Mouse (Mus musculus) embryonic stem cell, embryonic (primary cell): ENCODE measurements around the gene Ttll13.

Experiments used
- CTCF ChIA-PET, 4 experiments: fragments of 300-600 bp in 2 of 4; fragments of 350-600 bp in 2 of 4; sonication (Branson Sonifier 250); formaldehyde crosslinking; loops; one replicate each; lab custom pipeline; 2022; ENCODE audit warnings: inconsistent platforms in 2 of 4; lab: Charles Lee
- POLR2A ChIA-PET, 4 experiments: fragments of 300-600 bp in 2 of 4; fragments of 350-600 bp in 2 of 4; sonication (Branson Sonifier 250); formaldehyde crosslinking; loops; one replicate each; lab custom pipeline; 2022; ENCODE audit warnings: antibody characterized with exemption in 4 of 4, inconsistent platforms in 1 of 4; lab: Charles Lee

Gene Ttll13

DNA sequence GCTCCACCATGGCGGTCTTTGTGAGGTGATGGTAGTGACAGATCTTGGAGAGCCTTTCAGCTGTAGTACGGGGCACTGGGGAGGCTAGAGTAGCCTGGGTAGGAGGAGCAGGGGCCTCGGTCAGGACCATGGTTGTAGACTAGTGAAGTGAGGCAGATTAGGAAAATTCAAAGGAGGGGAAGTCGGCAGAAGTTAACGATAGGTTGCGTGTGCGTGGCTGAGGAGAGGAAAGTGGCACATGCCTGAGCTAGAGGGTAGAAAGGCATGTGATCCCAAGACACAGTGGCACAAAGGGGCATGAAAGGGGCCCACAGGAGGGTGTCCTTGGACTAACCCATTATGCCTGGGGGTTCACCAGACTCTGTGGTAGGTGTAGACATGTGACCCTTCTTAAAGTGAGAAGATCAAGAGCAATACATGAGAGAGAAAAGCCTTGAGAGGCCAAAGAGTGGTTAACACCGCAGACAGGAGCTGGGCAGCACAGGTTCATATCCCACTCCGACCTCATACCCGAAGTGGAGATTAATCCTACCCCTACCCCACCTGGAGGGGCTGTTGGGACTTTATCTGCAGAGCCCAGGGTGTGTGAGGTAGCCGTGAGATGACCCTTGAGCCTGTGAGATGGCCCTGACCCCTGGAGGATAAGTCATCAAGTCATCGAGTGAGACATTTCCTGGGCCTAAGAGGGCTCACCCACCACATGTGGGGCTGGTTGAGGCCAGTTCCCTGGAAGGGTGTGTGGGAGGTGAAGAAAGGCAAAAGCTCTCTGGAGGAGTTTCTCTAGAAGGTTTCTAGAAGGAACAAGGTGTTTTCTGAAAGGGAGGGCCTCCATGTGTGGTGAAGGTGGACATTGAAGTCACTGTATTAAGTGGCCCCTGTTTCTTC lies 40.2 kb upstream of the Ttll13 start:
- CTCF ChIA-PET: interaction anchor here in 3 of 4 experiments (0.6 to 2.5 kb wide), 9 partner anchors 9 to 73 kb away, joined by 3 to 13 read pairs (median 3); partner anchors contain the start of genes Cib1 (in 1 of the 3) and Gdpgp1 (in 1 of the 3)
- POLR2A ChIA-PET: interaction anchor here in 3 of 4 experiments (0.7 to 10.2 kb wide), 24 partner anchors 7 to 118 kb away, joined by 3 to 335 read pairs (median 7); partner anchors contain the start of genes Cib1 (in 2 of the 3), Gdpgp1 (in 2 of the 3), Sema4b (in 2 of the 3) and Rccd1 (in 1 of the 3)

DNA sequence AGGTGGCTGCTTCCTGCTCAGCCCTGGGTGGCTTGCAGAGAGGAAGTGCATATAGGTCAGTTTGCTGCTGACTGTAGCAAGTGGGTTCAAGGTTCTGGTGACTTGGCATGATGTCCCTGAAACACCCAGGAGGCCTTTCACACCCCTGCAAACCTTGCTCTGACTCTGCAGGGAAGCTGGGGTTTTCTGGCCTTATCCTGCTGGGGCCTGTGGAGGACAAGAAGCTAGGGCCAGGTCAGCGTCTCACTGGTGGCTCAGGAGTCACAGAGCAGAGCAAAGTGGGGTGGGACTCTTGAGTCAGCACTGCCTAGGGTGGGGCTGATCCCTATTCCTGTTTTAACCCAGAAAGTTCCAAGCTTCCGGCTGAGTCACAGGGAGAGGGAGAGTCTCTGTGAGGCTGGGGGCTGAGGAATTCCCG lies 38.9 kb upstream of the Ttll13 start:
- ChIA-PET CTCF (interaction anchor here (0.6 to 3.0 kb wide), 12 partner anchors 8 to 170 kb away, joined by 3 to 8 read pairs (median 3); partner anchors contain the start of gene Hddc3 (in 1 of the 4)), POLR2A (interaction anchor here (0.7 to 7.3 kb wide), 45 partner anchors 8 to 194 kb away, joined by 3 to 62 read pairs (median 6); partner anchors contain the start of genes Cib1 (in 2 of the 4), Gdpgp1 (in 2 of the 4), Rccd1 (in 2 of the 4) and Idh2 (in 1 of the 4))

DNA sequence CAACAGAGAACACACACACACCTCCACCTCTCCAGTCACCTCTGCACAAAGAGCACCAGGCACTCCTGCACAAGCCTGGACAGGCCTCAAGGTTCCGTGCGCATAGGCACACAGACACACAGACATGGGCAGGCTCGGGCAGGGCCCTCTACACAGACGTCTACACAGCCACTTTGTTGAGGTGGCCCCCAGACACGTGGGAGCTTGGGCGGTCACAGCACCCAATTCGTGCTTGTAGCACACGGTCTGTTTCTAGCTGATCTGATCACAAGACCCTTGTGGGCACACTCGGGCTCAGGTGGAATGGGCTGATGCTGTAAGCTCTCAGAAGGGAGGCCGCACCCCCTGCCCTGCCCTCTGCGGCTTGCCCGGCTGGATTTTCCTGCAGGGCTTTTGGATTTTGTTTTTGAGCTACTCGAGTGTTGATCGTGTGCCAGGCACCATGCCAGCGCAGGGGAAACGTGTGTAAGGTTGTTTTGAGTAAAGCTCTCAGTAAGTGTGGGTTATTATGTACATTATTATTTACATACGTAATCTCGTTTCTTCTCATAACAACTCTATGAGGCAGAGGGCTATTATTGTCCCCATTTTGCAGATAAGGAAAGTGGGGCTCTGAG lies 38.0 kb upstream of the Ttll13 start:
- CTCF ChIA-PET: interaction anchor here (0.6 to 3.0 kb wide), 14 partner anchors 7 to 134 kb away, joined by 3 to 8 read pairs (median 3); partner anchors contain the start of genes Cib1 (in 1 of the 4), Gdpgp1 (in 1 of the 4), Hddc3 (in 1 of the 4) and Ttll13 (in 1 of the 4)
- POLR2A ChIA-PET: interaction anchor here (0.7 to 7.3 kb wide), 48 partner anchors 8 to 135 kb away, joined by 3 to 62 read pairs (median 5); partner anchors contain the start of genes Cib1 (in 2 of the 4), Gdpgp1 (in 2 of the 4), Rccd1 (in 2 of the 4) and Hddc3 (in 1 of the 4)

DNA sequence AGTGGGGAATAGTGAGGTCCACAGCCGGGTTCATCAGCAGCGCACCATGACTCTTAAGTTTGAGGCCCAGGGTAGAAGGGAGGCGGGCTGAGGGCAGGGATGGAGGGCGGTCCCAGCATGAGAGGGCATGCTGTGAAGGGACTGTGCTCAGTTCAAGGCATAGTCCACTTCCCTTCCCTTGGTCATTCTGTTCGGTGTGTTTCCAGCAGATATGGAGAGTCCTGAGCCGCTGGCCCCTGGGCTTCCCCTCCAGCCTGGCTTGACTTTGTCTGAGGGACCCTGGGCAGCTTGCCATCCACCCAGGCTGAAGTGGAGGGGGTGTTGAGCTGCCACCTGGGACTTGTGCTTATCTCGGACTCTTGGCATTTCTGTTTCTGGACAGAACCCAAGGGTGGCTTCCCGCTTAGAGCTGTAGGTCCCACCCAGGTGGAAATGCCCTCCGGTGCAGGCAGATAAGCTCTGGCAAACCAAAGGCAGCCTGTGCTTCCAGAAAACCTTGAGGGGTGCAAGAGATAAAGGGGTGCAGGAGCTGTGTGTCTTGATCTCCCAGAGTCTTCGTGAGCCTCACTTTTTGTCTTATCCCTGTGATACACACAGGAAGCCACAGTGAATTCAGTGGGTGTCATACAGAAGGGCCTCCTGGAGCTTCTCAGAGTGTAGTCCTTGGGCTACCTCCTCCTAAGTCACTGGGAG lies 37.3 kb upstream of the Ttll13 start:
- POLR2A ChIA-PET: interaction anchor here (0.7 to 7.3 kb wide), 47 partner anchors 7 to 185 kb away, joined by 3 to 62 read pairs (median 5); partner anchors contain the start of genes Cib1 (in 2 of the 4), Gdpgp1 (in 2 of the 4), Rccd1 (in 2 of the 4) and Hddc3 (in 1 of the 4)
- CTCF ChIA-PET: interaction anchor here in 2 of 4 experiments (0.6 to 3.0 kb wide), 11 partner anchors 9 to 93 kb away, joined by 3 to 8 read pairs (median 4); partner anchors contain the start of genes Cib1 (in 1 of the 2), Gdpgp1 (in 1 of the 2) and Ttll13 (in 1 of the 2)

DNA sequence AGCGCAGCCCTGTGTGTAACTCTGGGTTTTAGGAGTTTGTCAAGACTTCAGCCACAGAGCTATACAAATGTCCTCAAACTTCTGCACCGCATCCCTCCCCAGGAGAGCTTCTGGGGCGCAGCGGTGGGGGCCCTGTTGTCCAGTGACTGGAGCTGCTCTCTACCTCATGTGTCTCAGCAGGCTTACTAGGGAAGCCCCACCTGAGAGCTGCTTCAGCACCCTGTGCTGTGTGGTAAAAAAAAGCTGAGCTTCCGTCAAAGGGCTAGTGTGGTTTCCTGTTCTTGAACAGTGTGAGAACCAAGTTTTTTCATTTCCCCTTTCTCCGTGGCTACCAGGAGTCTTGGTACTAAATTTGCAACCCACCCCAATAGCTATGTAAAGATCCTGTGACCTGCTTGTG lies 36.5 kb upstream of the Ttll13 start:
- ChIA-PET POLR2A (interaction anchor here (0.7 to 7.3 kb wide), 34 partner anchors 9 to 185 kb away, joined by 3 to 62 read pairs (median 5); partner anchors contain the start of genes Cib1 (in 2 of the 4), Gdpgp1 (in 2 of the 4), Rccd1 (in 2 of the 4) and Sema4b (in 1 of the 4)), CTCF (interaction anchor here in 2 of 4 experiments (0.5 to 3.0 kb wide), 7 partner anchors 9 to 481 kb away, joined by 3 to 8 read pairs (median 4); no protein-coding TSS in a partner anchor)

DNA sequence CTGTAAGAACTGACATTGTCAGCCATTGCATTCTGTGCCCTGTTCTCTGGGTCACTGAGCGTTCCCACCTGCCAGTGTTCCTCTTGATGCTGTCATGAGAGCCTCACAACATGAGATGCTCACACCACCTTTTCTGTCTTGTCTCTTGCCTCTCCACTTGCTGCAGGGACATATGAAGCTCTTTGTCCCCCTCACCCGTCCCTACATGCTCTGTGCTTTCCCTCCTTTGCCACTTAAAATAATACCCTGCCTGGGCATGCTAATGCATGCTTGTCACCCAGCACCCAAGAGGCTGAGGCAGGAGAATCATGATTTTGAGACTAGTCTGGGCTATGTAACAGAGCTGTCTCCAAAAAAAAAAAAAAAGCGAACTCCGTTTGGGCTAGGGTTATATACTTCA lies 35.2 kb upstream of the Ttll13 start:
- POLR2A ChIA-PET: interaction anchor here in 3 of 4 experiments (0.6 to 6.6 kb wide), 9 partner anchors 10 to 836 kb away, joined by 3 to 51 read pairs (median 3); no protein-coding TSS in a partner anchor
- CTCF ChIA-PET: interaction anchor here in 3 of 4 experiments (0.6 to 1.1 kb wide), 4 partner anchors 10 to 454 kb away, joined by 3 to 4 read pairs (median 3); no protein-coding TSS in a partner anchor

DNA sequence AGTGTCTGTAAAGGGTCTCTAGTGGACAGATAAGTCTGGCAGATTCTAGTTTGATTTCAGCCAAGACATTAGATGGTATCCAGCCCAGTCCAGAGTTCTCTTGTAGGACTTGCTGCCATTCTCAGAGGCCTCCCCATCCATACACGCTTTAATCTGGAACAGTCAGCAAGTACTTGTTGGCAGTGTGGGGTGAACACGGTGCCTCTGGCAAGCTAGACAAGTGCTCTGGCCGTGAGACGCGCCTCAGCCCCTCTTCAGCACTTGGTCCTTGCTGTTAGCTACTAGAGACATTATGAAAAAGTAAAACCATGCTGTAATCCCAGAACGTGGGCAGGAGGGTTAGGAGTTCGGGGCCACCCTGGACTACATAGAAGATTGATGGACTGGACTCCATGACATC lies 32.6 kb upstream of the Ttll13 start:
- ChIA-PET POLR2A (interaction anchor here in 3 of 4 experiments (0.6 to 6.6 kb wide), 11 partner anchors 9 to 1586 kb away, joined by 3 to 51 read pairs (median 3); partner anchors contain the start of genes Ngrn (in 1 of the 3) and Sema4b (in 1 of the 3)), CTCF (interaction anchor here in 1 of 4 experiments (1.0 kb wide), 1 partner anchor 14 kb away, joined by 3 read pairs; no protein-coding TSS in a partner anchor)

DNA sequence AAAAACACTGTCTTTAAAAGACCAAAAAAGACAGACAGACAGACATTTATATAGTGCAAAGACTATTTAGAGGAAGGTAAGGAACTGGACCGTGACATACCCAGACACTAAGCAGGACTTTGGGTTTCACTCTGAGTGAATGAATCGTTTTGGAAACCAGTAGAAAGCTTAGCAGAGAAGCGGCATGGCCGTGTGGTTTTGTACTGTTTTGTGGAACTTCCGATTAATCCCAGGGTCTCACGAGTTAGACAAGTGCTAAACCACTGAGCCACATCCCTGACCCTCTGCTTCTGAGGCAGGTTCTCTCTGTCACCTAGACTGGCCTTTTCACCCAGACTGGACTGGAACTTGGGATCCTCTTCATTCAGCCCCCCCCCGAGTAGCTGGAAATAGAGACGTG lies 31.7 kb upstream of the Ttll13 start:
- ChIA-PET POLR2A (interaction anchor here in 3 of 4 experiments (0.7 to 6.6 kb wide), 18 partner anchors 10 to 108 kb away, joined by 3 to 51 read pairs (median 4); partner anchors contain the start of genes Cib1 (in 1 of the 3), Gdpgp1 (in 1 of the 3), Ngrn (in 1 of the 3) and Sema4b (in 1 of the 3)), CTCF (interaction anchor here in 3 of 4 experiments (1.0 to 3.0 kb wide), 6 partner anchors 14 to 74 kb away, joined by 3 to 18 read pairs (median 9); no protein-coding TSS in a partner anchor)

DNA sequence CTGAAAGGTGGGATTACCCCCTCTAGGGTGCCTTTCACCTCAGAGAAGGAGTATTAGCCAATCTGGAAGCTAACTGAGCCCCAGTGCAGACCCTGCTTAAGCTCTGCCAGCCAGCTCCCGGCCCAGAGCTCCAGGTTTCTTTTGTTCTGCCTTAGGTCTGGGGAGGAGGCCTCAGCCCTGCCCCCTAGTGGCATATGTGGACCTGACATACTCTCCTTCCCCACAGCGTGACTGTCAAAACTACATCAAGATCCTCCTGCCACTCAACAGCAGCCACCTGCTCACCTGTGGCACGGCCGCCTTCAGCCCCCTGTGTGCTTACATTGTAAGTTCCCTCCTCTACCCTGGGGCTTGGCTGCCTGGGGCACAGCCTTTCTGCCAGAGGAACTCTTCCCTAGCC lies 30.8 kb upstream of the Ttll13 start:
- ChIA-PET CTCF (interaction anchor here (0.5 to 3.0 kb wide), 67 partner anchors 8 to 505 kb away, joined by 3 to 28 read pairs (median 4); partner anchors contain the start of genes Sema4b (in 2 of the 4), Cib1 (in 1 of the 4), Gdpgp1 (in 1 of the 4) and Ngrn (in 1 of the 4)), POLR2A (interaction anchor here (0.5 to 6.6 kb wide), 41 partner anchors 9 to 630 kb away, joined by 3 to 51 read pairs (median 6); partner anchors contain the start of genes Cib1 (in 2 of the 4), Gdpgp1 (in 2 of the 4), Sema4b (in 2 of the 4) and Idh2 (in 1 of the 4))

DNA sequence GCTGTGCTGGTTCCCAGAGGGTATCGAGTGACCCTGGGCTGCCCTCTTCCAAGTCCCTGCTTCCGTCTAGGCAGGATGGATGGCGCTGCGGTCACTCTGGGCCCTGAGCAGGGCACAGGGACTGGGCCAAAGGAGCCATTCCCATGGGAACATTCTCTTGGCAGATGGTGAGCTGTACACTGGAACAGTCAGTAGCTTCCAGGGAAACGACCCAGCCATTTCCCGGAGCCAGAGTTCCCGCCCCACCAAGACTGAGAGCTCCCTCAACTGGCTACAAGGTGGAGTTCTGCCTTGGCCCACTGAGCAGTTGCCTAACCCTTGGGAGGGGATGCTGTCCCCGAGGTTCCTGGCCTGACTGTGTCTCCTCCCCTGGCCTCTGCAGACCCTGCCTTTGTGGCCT lies 29.6 kb upstream of the Ttll13 start:
- POLR2A ChIA-PET: interaction anchor here in 3 of 4 experiments (0.6 to 6.6 kb wide), 21 partner anchors 8 to 87 kb away, joined by 3 to 51 read pairs (median 5); partner anchors contain the start of genes Cib1 (in 2 of the 3), Gdpgp1 (in 2 of the 3) and Ngrn (in 1 of the 3)
- CTCF ChIA-PET: interaction anchor here (0.6 to 3.0 kb wide), 15 partner anchors 9 to 163 kb away, joined by 3 to 28 read pairs (median 4); partner anchors contain the start of genes Cib1 (in 1 of the 4), Gdpgp1 (in 1 of the 4) and Ttll13 (in 1 of the 4)

DNA sequence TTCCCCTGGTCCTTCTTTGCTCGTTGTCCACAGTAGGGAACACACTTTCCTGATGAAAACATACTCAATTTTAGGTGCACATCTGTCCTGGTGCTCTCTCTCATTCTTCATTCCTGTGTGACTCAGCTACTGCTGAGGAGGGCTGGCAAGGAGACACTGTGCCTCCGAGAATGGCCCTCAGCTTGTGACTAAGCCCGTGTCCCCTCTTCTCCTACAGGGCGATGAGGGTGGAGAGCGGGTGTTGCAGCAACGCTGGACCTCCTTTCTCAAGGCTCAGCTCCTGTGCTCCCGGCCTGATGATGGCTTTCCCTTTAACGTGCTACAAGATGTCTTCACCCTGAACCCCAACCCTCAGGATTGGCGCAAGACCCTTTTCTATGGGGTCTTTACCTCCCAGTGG lies 27.5 kb upstream of the Ttll13 start:
- POLR2A ChIA-PET: interaction anchor here in 3 of 4 experiments (0.5 to 4.5 kb wide), 20 partner anchors 10 to 206 kb away, joined by 3 to 37 read pairs (median 3); partner anchors contain the start of genes Cib1 (in 1 of the 3) and Gdpgp1 (in 1 of the 3)
- CTCF ChIA-PET: interaction anchor here in 1 of 4 experiments (0.5 to 0.8 kb wide), 2 partner anchors 9 to 1127 kb away, joined by 3 read pairs; no protein-coding TSS in a partner anchor

DNA sequence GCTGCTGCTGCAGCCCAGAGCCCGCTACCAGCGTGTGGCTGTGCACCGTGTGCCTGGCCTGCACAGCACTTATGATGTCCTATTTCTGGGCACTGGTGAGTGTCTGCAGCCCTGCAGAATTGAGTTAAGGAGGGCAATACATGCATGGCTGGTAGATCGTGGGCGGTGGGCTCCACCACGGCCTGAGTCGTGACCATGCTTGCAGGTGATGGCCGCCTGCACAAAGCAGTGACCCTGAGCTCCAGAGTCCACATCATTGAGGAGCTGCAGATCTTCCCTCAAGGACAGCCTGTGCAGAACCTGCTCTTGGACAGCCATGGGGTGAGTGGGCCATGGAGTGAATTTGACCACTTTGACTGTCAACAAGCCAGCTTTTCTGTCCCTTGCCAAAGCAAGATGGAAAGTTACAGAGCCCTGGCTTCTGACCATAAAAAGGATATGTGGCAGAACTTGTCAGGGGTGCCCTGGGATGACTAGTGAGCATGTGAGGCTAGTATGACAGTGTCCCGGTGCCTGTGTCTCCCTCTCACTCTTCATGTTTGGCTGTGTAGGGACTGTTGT lies 25.9 kb upstream of the Ttll13 start:
- CTCF ChIA-PET: interaction anchor here in 1 of 4 experiments (0.5 kb wide), 1 partner anchor 26 kb away, joined by 3 read pairs; the partner anchor contains the start of gene Ttll13
- POLR2A ChIA-PET: interaction anchor here in 3 of 4 experiments (0.7 to 4.5 kb wide), 34 partner anchors 11 to 105 kb away, joined by 3 to 37 read pairs (median 6); partner anchors contain the start of genes Cib1 (in 2 of the 3), Gdpgp1 (in 2 of the 3), Rccd1 (in 1 of the 3) and Ttll13 (in 1 of the 3)

DNA sequence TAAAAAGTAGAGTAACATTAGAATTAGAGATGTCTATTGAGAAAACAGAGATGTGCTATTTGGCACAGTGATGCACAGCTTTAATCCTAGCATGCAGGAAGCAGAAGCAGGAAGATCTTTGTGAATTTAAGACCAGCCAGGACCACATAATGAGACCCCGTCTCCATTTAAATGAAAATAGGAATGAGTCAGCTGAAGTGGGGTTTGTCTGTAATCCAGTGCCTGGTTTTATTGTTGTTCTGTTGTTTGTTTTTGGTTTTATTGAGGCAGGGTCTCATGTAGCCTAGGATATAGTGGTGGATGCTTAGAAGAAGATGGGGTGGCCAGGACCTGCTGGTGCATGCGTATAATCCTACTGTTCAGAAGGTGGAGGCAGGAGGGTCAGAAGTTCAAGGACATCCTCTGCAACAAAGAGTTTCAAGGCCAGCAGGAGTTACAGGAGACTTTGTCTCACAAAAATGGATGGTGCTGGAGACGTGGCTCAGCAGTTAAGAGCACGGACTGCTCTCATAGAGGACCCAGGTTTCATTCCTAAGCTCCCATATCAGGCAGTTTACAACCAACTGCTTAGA lies 24.9 kb upstream of the Ttll13 start:
- POLR2A ChIA-PET: interaction anchor here in 3 of 4 experiments (0.6 to 4.5 kb wide), 47 partner anchors 9 to 716 kb away, joined by 3 to 37 read pairs (median 5); partner anchors contain the start of genes Cib1 (in 2 of the 3), Gdpgp1 (in 2 of the 3), Rccd1 (in 2 of the 3) and Ttll13 (in 2 of the 3)
- CTCF ChIA-PET: no interaction called here

DNA sequence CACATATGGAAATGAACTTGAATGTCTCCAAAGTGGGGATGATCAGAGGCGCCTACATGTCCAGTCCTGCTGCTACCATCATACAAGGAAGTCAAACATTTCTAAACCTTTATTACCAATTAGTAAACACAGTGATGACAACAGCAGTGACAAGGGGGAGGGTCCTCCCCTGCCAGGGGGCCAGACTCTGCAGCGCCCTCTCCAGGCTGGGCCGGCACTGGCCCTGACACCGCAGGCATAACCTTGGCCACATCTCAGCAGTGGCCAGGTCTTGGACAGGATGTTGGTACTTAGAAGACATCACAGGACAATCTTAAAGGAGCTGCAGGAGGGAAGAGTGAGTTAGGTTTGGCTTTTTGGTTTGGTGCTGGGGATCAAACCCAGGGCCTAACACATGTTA lies 19.1 kb upstream of the Ttll13 start:
- ChIA-PET CTCF (interaction anchor here in 2 of 4 experiments (0.6 to 1.0 kb wide), 2 partner anchors 12 to 75 kb away, joined by 3 read pairs; no protein-coding TSS in a partner anchor), POLR2A (interaction anchor here in 3 of 4 experiments (0.6 to 7.0 kb wide), 12 partner anchors 11 to 118 kb away, joined by 3 to 61 read pairs (median 4); no protein-coding TSS in a partner anchor)
